Mouse (Mus musculus) megakaryocyte, adult 5-6 weeks (primary cell): ENCODE measurements around the gene Vmo1. TPM values are rescaled to one million over a fixed set of nuclear protein-coding genes. Genes with fewer than 3 reads are reported as not detected.
"Not testable (repeated sequence)": the region's sequence is repeated elsewhere in the genome, so short reads cannot be mapped to it uniquely, and the experiment has no call there.

Experiments
- ATAC-seq: 2 replicates; pipeline ENCODE4 v1.8.0; 2016; ENCODE audit warnings: mild to moderate bottlenecking, inconsistent platforms; ENCODE audit not compliant: poor library complexity, severe bottlenecking
- total RNA-seq, 2 experiments: library from RNA; stranded (forward) in 1 of 2; stranded (reverse) in 1 of 2; fragments of 153-499, 151-499 nt in 1 of 2; fragments of 221-1000, 200-1000 nt in 1 of 2; gene quantifications; 2 replicates each; pipeline versions ENCODE4 v1.2.3 to v1.2.4; 2015 to 2017

Gene Vmo1
- total RNA-seq, 2 experiments from 2014 or later = not detected

- ATAC-seq = no peak
Measured at GRCm38 (mm10) chr11:70474872-70475534, 39.4 kb downstream of the Vmo1 start.

- not testable (repeated sequence) for ATAC-seq
Measured at GRCm38 (mm10) chr11:70473291-70473690, 41.1 kb downstream of the Vmo1 start.

- no peak for ATAC-seq
Measured at GRCm38 (mm10) chr11:70472716-70473115, 41.7 kb downstream of the Vmo1 start.

GRCm38 (mm10) chr11:70469764-70470163 lies 44.7 kb downstream of the Vmo1 start:
- no peak for ATAC-seq

- peak; percentile 57 for ATAC-seq
Measured at GRCm38 (mm10) chr11:70467902-70468619, 46.4 kb downstream of the Vmo1 start.

- no peak for ATAC-seq
Measured at GRCm38 (mm10) chr11:70465824-70466223, 48.6 kb downstream of the Vmo1 start.

- ATAC-seq = no peak
Measured at GRCm38 (mm10) chr11:70465211-70465610, 49.2 kb downstream of the Vmo1 start.

- no peak for ATAC-seq
Measured at GRCm38 (mm10) chr11:70463970-70464369, 50.4 kb downstream of the Vmo1 start.

Other genes starting within 250 kb of the Vmo1 start
- gene Alox12e, start 192.0 kb downstream of the Vmo1 start, total RNA-seq (2015) = 0.98 and 1.5 TPM in 2 replicates
- 1.2 and 1.7 TPM in 2 replicates for gene Alox12e, start 192.0 kb downstream of the Vmo1 start, total RNA-seq (2017)
- gene Alox15, start 162.6 kb downstream of the Vmo1 start, total RNA-seq (2015) = 62.7 and 71.5 TPM in 2 replicates
- gene Alox15, start 162.6 kb downstream of the Vmo1 start, total RNA-seq (2017) = 72.8 and 74.4 TPM in 2 replicates
- gene Pelp1, start 104.6 kb downstream of the Vmo1 start, total RNA-seq (2015) = 12.1 and 13.2 TPM in 2 replicates
- gene Pelp1, start 104.6 kb downstream of the Vmo1 start, total RNA-seq (2017) = 5.8 and 7.4 TPM in 2 replicates
- gene Arrb2, start 82.0 kb downstream of the Vmo1 start, total RNA-seq (2015) = 140 and 157 TPM in 2 replicates
- gene Arrb2, start 82.0 kb downstream of the Vmo1 start, total RNA-seq (2017) = 125 and 141 TPM in 2 replicates
- gene Med11, start 62.7 kb downstream of the Vmo1 start, total RNA-seq (2015) = 42.2 and 64.0 TPM in 2 replicates
- gene Med11, start 62.7 kb downstream of the Vmo1 start, total RNA-seq (2017) = 47.8 and 55.3 TPM in 2 replicates
- gene Zmynd15, start 55.2 kb downstream of the Vmo1 start, total RNA-seq (2015) = 0.13 TPM in 1 of 2 replicates, not detected in the other
- 0.04 TPM in 1 of 2 replicates, not detected in the other for gene Zmynd15, start 55.2 kb downstream of the Vmo1 start, total RNA-seq (2017)
- 0.84 and 1.9 TPM in 2 replicates for gene Cxcl16, start 54.6 kb downstream of the Vmo1 start, total RNA-seq (2015)
- 1.2 and 1.7 TPM in 2 replicates for gene Cxcl16, start 54.6 kb downstream of the Vmo1 start, total RNA-seq (2017)
- gene Tm4sf5, start 9.4 kb downstream of the Vmo1 start, total RNA-seq (2015) = not detected in 2 replicates
- not detected in 2 replicates for gene Tm4sf5, start 9.4 kb downstream of the Vmo1 start, total RNA-seq (2017)
- gene Gltpd2, start 4.6 kb upstream of the Vmo1 start, total RNA-seq (2015) = not detected in 2 replicates
- gene Gltpd2, start 4.6 kb upstream of the Vmo1 start, total RNA-seq (2017) = not detected in 2 replicates
- gene Psmb6, start 10.8 kb upstream of the Vmo1 start, total RNA-seq (2015) = 112 and 144 TPM in 2 replicates
- 182 and 211 TPM in 2 replicates for gene Psmb6, start 10.8 kb upstream of the Vmo1 start, total RNA-seq (2017)
- not detected in 2 replicates for gene Gm40193, start 18.3 kb upstream of the Vmo1 start, total RNA-seq (2015)
- not detected in 2 replicates for gene Gm40193, start 18.3 kb upstream of the Vmo1 start, total RNA-seq (2017)
- gene Pld2, start 25.4 kb upstream of the Vmo1 start, total RNA-seq (2015) = 6.3 and 6.5 TPM in 2 replicates
- 7.3 and 11.1 TPM in 2 replicates for gene Pld2, start 25.4 kb upstream of the Vmo1 start, total RNA-seq (2017)
- 20.6 and 21.3 TPM in 2 replicates for gene Mink1, start 48.3 kb upstream of the Vmo1 start, total RNA-seq (2015)
- gene Mink1, start 48.3 kb upstream of the Vmo1 start, total RNA-seq (2017) = 12.7 and 17.5 TPM in 2 replicates
- not detected in 2 replicates for gene 4930544D05Rik, start 101.2 kb upstream of the Vmo1 start, total RNA-seq (2015)
- not detected in 2 replicates for gene 4930544D05Rik, start 101.2 kb upstream of the Vmo1 start, total RNA-seq (2017)
- gene Chrne, start 104.6 kb upstream of the Vmo1 start, total RNA-seq (2015) = 0.36 TPM in 1 of 2 replicates, not detected in the other
- 0.41 and 1.2 TPM in 2 replicates for gene Chrne, start 104.6 kb upstream of the Vmo1 start, total RNA-seq (2017)
- gene Gp1ba, start 124.5 kb upstream of the Vmo1 start, total RNA-seq (2015) = 0.20 and 0.23 TPM in 2 replicates
- 0.04 TPM in 1 of 2 replicates, not detected in the other for gene Gp1ba, start 124.5 kb upstream of the Vmo1 start, total RNA-seq (2017)
- gene Rnf167, start 132.6 kb upstream of the Vmo1 start, total RNA-seq (2015) = 75.6 and 82.1 TPM in 2 replicates
- gene Rnf167, start 132.6 kb upstream of the Vmo1 start, total RNA-seq (2017) = 57.4 and 60.0 TPM in 2 replicates
- 78.9 and 93.0 TPM in 2 replicates for gene Slc25a11, start 132.9 kb upstream of the Vmo1 start, total RNA-seq (2015)
- gene Slc25a11, start 132.9 kb upstream of the Vmo1 start, total RNA-seq (2017) = 63.4 and 66.1 TPM in 2 replicates
- 1,800 and 1,907 TPM in 2 replicates for gene Pfn1, start 140.0 kb upstream of the Vmo1 start, total RNA-seq (2015)
- gene Pfn1, start 140.0 kb upstream of the Vmo1 start, total RNA-seq (2017) = 869 and 896 TPM in 2 replicates
- gene Eno3, start 142.6 kb upstream of the Vmo1 start, total RNA-seq (2015) = 6.3 and 7.8 TPM in 2 replicates
- 5.9 and 8.2 TPM in 2 replicates for gene Eno3, start 142.6 kb upstream of the Vmo1 start, total RNA-seq (2017)
- 78.5 and 83.3 TPM in 2 replicates for gene Spag7, start 154.8 kb upstream of the Vmo1 start, total RNA-seq (2015)
- 67.0 and 83.5 TPM in 2 replicates for gene Spag7, start 154.8 kb upstream of the Vmo1 start, total RNA-seq (2017)
- gene Camta2, start 173.5 kb upstream of the Vmo1 start, total RNA-seq (2015) = 24.5 and 27.0 TPM in 2 replicates
- 6.4 and 12.5 TPM in 2 replicates for gene Camta2, start 173.5 kb upstream of the Vmo1 start, total RNA-seq (2017)
- not detected in 2 replicates for gene Inca1, start 185.5 kb upstream of the Vmo1 start, total RNA-seq (2015)
- gene Inca1, start 185.5 kb upstream of the Vmo1 start, total RNA-seq (2017) = 0.57 TPM in 1 of 2 replicates, not detected in the other
- gene Kif1c, start 185.9 kb upstream of the Vmo1 start, total RNA-seq (2015) = 6.7 and 7.7 TPM in 2 replicates
- 17.4 and 21.6 TPM in 2 replicates for gene Kif1c, start 185.9 kb upstream of the Vmo1 start, total RNA-seq (2017)
- gene Zfp3, start 249.6 kb upstream of the Vmo1 start, total RNA-seq (2015) = 1.9 and 4.8 TPM in 2 replicates
- gene Zfp3, start 249.6 kb upstream of the Vmo1 start, total RNA-seq (2017) = 2.1 and 2.8 TPM in 2 replicates